Mouse (Mus musculus) lung, adult 18-20 months (tissue): ENCODE measurements around the gene Rcor1.

Experiments used
- DNase-seq, 2 experiments: peaks; one replicate each; pipeline ENCODE4 v3.0.0; 2022; ENCODE audit warnings: mixed read lengths in 2 of 2

Rcor1 gene

DNA sequence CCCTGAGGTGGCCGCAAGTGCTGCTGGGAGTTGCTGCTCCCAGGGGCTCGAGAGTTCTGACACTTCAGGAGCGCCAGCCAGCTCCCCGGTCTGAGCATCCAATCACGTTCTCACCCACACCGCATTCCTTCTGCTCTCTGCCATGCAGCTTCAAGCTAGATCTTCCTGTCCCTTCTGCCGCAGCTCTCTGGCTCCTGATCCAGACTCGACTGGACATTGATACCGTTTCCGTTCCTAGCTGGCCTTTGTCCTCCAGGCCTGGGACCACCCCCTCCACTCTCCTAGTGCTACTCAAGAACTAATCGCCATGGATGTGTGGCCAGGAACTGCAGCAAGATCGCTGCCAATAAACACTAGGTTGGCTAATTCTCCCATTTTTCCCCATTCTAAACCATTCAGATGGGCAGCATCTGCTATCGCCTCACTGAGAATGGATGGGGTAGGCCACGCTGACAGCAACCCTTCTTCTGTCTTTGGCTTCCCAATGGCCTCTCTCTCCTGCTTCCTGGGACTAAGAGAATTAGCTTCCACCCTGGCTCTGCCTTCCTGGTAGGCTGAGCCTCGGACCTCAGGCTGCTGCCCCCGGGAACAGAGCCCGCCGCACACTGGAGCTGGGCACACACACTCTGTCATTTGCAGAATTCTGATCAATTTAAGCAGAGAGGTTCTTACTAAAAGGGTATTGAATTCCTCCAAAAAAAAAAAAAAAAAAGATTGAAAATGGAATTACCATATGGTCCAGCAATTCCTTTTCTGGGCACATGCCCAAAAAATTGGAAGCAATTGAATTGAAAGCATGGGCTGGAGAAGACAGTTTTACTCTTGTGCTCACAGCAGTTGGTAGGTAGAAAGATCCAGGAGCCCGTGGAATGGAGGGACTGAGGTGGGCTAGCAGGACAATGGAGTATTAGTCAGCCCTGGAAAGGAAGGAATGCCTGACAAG lies 95.9 kb downstream of the Rcor1 start:
- DNase-seq, result peak; percentile 17 to 24

DNA sequence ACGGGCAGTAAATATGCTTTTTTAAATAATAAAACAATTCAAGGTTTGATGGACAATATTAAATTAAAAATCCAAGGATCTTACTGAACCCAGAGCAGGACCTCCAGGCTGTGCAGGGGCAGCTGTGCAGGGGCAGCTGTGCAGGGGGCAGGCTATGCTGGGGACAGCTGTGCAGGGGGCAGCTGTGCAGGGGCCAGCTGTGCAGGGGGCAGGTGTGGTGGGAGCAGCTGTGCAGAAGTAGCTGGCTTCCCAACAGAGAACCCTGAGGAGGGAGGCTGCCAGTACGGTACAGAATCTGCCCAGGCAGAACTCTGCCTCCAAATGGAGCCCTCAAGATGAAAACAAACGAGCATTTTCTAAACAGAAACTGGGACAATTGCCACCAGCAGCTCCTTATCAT lies 96.8 kb downstream of the Rcor1 start:
- DNase-seq, result no peak

GRCm38 (mm10) chr12:111137079-111137478 lies 97.9 kb downstream of the Rcor1 start:
- no peak for DNase-seq

DNA sequence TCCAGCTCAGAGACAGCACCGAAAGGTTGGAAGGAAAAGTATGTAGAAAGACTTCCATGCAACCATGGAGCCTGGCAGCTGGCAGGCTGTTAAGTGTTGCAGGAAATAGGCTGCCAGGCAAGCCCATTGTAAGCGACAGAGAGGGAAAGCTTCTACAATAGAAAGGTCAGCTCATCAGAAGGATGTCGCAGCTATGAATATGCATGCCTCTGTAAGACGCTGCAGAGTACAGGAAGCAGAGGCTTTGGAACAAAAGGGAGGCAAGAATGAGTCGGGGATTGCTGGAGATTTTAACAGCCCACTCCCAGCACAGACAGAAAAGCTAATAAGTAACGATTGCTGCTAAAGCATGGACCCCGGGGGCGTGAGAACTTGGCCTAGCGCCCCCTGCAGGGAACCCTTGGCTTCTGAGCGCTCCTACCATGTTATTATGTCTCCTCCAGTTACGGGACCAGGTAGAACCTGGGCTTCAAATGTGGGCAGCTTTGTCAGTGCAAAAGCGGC lies 103.9 kb downstream of the Rcor1 start:
- DNase-seq, result peak in 1 of 2 experiments; percentile 10

- DNase-seq, result no peak
These were observed 104.4 kb downstream of the Rcor1 start for GRCm38 (mm10) chr12:111143509-111144063.

DNA sequence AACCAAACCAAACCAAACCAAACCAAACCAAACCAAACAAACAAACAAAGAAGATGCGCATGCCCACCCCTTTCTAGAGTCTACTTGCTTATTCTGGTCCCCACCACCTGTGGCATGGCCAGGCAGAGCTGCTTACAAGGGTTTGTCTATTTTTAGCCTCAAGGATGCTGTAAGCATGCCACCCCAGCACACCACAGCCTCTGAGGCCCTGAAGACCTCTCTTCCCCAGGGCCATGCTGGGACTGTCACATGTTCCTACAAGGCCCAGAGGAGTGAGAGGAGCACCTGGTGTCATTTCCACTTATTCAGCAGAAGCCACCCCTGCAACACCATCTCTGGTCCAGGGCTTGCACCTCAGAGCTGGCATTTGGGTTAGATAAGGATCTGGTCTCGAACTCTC lies 105.4 kb downstream of the Rcor1 start:
- no peak for DNase-seq

GRCm38 (mm10) chr12:111145269-111145668 lies 106.1 kb downstream of the Rcor1 start:
- DNase-seq, result no peak

DNA sequence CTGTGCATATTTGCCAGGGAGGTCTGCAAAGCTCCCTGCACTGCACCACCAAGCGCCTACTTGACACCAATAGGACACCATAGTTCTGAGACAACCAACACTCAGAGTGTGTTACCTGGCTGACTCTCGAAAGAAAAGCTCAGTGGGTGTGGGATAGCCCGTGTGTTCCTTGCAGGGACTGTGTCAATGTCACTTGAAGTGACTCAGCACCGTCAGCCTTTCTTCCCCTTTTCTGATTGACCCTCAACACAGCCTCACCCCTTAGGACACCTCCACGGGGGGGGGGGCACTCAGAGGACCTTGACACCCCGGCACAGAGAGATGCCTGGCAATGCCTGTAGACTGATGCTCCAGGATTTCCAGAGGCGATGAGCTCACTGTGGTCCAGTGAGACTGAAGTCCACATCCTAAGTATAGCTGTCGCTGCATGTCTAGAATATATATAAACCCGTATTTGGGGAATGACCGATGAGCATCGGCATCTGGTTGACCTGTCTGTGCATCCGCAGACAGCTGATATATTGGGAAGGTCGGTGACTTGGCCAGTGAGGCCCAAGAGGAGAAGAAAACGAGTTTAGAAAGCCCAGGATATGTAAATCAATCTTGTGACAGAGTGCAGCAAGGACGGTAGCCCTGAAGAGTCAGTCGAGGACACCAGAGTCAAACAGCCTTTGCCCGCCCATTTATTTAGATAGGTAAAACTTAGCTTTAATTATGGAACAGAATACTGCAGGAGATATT lies 110.5 kb downstream of the Rcor1 start:
- DNase-seq, result no peak

- DNase-seq, result peak; percentile 25 to 43
These were observed 111.1 kb downstream of the Rcor1 start for GRCm38 (mm10) chr12:111150236-111150596.

DNA sequence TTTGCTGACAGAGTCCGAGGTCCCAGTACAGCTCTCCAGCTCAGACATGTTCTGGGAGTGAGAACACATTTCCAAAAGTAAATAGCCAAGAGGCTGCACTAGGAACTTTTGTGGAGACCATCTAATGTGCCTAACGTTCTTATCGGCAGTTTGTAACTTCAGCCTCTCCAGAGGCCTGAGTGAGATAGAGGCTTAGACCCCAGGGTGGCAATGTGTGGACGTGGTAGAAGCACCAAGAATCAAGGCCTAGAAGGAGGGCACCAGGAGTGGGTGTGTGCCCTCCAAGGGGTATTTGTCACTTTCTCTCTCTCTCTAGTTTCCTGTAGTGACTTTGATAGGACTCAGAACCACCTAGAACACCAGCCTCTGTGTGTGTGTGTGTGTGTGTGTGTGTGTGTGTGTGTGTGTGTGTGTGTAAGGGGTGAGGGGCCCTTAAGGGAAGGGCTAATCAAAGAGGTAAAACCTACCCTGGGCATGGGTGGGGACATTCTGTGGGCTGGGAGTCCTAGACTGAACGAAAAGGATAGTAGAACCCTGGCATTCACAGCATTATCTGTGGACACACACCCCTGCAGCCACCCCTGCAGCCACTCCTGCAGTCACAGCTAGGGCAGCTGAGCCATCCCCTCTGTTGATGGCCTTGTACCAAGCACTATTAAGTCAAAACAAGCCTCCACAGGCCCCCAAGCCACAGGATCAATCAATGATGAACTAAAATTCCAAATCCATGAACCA lies 112.4 kb downstream of the Rcor1 start:
- no peak for DNase-seq

GRCm38 (mm10) chr12:111152579-111152978 lies 113.4 kb downstream of the Rcor1 start:
- DNase-seq, result no peak

DNA sequence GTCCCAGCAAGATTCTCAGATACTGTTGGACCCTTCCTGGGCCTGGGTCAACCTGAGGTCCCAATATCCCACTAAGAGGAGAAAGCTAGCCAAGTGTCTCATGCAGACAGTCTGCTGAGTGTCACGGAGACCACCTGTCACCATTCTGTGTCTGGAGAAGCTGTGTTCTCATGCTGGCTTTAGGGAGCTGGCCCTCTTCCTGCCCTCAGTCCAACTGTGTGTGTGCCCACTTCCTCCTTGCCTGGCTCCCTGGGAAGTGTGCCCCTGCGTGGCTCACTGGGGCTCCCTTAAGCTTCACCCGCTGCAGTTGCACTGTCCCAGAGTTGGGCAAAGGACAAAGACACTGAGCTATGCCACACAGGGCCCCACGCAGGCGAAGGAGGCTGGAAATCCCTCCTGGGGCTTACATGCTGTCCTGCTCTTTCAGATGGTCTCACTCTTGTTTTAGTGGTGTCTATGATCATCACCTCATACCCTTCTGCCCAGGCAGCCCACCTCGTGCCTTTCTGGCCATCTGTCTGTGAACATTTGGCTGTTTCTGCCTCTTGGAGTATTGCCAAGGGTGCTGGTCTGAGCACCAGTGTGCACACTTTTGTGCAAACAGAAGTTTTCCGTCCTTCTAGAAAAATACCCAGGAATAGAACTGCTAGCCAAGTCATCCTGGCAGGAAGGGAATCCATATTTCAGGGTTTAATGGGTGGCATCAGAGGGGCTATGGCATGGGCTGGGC lies 114.0 kb downstream of the Rcor1 start:
- no peak for DNase-seq

- no peak for DNase-seq
These were observed 114.8 kb downstream of the Rcor1 start for GRCm38 (mm10) chr12:111153946-111154345.

- DNase-seq, result no peak
These were observed 115.5 kb downstream of the Rcor1 start for GRCm38 (mm10) chr12:111154641-111155040.

DNA sequence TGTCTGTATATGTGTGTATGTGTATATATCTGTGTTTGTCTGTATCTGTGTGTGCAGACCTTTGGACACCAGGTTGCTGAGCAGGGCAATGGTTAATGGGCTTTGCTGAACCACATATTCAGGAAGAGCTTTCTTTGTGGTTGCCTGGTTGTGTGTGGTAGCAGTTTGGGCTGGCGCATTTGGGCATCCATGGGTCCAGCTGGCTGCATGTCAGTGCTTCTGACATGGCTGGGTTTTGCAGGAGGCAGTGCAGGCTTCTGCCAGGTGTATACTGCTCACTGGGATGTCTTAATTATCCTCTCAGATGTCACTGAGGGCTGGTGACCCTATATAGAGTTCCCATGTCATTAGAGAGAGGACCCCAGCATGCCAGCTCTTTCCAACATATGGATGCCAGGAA lies 116.6 kb downstream of the Rcor1 start:
- DNase-seq, result no peak

- DNase-seq, result peak; percentile 56 to 74
These were observed 120.7 kb downstream of the Rcor1 start for GRCm38 (mm10) chr12:111159659-111160428.

DNA sequence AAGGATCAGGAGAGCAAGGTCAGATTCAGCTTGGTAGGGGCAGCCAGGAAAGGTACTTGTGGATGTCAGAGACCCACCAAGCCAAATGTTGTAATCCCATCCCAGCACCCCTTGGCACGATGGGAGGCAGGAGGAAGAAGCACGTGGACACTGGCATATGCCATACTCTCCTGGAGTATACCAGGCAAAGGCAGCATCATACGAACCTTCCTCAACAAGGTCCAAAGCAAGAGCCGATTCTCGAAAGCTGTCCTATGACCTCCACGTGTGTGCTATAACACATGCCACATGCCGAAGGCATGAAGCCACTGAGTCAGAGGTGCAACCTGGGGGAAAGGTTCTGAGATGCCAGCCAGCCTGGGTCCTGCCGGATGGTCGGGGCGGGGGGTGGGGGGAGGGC lies 121.7 kb downstream of the Rcor1 start:
- no peak for DNase-seq

DNA sequence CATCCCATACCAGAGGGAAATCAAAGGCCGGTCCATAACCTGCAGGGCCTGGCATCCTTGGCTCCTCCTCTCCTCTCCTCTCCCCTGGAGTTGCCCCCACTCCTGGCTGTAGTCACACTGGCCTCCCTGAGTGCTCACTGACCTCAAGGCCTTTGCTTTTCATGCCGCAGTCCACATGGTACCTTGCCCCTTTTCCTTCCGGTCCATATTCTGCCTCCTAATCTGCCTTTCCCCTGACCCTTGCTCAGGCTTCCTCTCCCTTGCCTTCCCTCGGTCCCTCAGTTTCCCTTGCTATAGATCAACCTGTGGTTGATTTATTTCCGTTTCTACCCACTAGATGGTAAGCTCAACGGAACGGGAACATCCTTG lies 122.8 kb downstream of the Rcor1 start:
- DNase-seq, result no peak

DNA sequence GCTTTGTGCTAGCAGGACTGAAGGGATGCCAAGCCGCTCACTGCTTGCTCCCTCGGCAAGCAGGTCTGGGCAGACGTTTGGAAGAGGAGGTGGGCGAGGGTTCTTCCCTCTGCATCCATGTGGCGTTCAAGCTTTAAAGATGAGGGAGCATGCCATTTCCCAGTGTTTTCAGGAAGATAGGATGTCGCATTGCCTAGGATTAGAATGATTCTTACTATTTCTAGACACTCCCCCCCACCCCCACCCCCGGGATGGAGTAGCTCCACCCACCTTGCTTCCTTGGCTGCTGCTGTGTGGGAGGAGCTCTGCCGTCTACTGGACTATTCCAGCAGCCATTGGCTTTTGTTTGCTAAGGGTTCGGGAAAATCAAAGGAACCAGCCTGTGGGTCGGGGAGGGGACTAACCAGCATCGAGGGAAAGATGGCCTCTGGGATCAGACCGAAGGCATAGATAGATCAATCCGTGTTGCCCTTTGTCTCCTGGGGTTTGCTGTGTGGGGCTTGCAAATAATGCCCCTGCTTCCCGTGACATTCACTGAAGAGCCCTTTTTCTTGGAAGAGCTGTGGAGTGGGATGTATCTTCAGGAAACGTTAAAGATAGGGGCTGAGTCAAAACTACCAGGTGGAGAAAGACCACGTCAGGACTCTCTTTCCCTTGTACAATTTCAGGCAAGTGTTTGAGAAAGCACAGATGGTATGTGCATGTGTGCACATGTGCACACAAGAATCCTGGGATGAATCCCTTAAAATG lies 123.3 kb downstream of the Rcor1 start:
- DNase-seq, result peak in 1 of 2 experiments; percentile 35

- peak; percentile 93 to 95 for DNase-seq
These were observed 125.2 kb downstream of the Rcor1 start for GRCm38 (mm10) chr12:111164310-111164751.
